Mouse (Mus musculus): Measurements from ENCODE around the gene Cacna2d3.

DNA sequence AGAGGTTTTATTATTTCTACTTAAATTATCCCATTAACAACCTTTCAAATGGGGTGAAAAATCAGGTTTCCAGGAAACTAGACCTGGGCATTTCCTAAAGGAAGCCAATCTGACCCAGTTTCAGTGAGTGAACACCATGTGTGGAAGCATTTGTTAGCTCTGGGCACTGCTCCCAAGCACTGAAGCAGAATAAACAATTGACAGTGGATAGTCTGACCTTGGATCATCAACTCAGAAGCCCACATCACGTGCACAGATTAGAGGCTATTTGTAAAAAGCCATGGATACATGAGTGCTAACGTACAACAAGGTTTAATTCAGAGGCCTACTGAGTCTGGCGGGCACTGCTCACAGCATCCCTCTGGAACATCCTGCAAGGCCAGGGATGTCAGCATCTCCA, 82.4 kb downstream of the Cacna2d3 start:
- TF ChIP-seq CTCF (IDR thresholded peaks at IDR 0.05; ENCODE audit: control insufficient read depth, insufficient read depth, insufficient replicate concordance, low read depth, low read length) (no peak), POLR2A (IDR thresholded peaks at IDR 0.05; ENCODE audit: control insufficient read depth, low read depth, low read length) (no peak)

All from testis, adult 2 months (tissue).